Mouse (Mus musculus): ENCODE data around the gene Hebp1. TPM values are rescaled to one million over a fixed set of nuclear protein-coding genes. Genes with fewer than 3 reads are reported as not detected.

Gene Hebp1
- polyA plus RNA-seq, 1 experiment, result not detected

GRCm38 (mm10) chr6:135100787-135101472, 96.9 kb downstream of the Hebp1 start:
- H3K27ac ChIP-seq (ENCODE audit: insufficient read depth, low read depth, low read length), result no peak overlapping the region
- peaks cover 3% of the 10 kb centered on the region for H3K4me1 ChIP-seq (ENCODE audit: control insufficient read depth, insufficient read depth, low read length)
- 85% methylated on average over 15 of the region's 15 CpGs for WGBS
- TF ChIP-seq POLR2A (IDR thresholded peaks at IDR 0.05; ENCODE audit: insufficient read depth, low read depth, low read length) (no peak), CTCF (IDR thresholded peaks at IDR 0.05; ENCODE audit: insufficient read depth, low read depth, low read length) (no peak)
- no peak overlapping the region for H3K4me3 ChIP-seq (ENCODE audit: insufficient read depth, low read depth, low read length)

- Histone ChIP-seq H3K27ac (ENCODE audit: insufficient read depth, low read depth, low read length) (no peak overlapping the region), H3K4me3 (ENCODE audit: insufficient read depth, low read depth, low read length) (no peak overlapping the region), H3K4me1 (ENCODE audit: control insufficient read depth, insufficient read depth, low read length) (no peaks in the 10 kb centered on the region; the same call in 1 of the 2 replicates)
- TF ChIP-seq CTCF (IDR thresholded peaks at IDR 0.05; ENCODE audit: insufficient read depth, low read depth, low read length), result no peak
- no peak for TF ChIP-seq POLR2A (IDR thresholded peaks at IDR 0.05; ENCODE audit: insufficient read depth, low read depth, low read length)
- 61% methylated on average over 12 of the region's 12 CpGs for WGBS
Measured at GRCm38 (mm10) chr6:135092798-135093470, 104.9 kb downstream of the Hebp1 start.

DNA sequence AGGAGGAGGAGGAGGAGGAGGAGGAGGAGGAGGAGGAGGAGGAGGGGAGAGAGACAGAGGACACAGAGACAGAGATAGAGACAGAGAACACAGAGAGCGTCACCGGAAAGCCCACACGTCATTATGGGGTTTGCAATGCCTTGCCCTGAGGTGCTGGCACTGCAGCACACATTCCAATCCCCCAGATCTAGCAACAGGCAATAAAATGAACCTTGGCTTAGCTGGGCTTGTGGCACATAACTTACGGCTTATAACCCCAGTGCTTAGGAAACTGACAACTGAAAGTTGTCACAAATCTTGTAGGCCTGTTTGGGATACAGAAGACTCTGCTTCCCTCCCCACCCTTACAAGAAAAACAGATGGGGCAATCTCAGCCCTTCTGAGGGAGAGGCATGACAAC, 107.2 kb downstream of the Hebp1 start:
- no peak overlapping the region for H3K27ac ChIP-seq (ENCODE audit: insufficient read depth, low read depth, low read length)
- TF ChIP-seq POLR2A (IDR thresholded peaks at IDR 0.05; ENCODE audit: insufficient read depth, low read depth, low read length), result no peak
- no peak for TF ChIP-seq CTCF (IDR thresholded peaks at IDR 0.05; ENCODE audit: insufficient read depth, low read depth, low read length)
- WGBS, result 84% methylated on average over 4 of the region's 4 CpGs
- no peak overlapping the region for H3K4me3 ChIP-seq (ENCODE audit: insufficient read depth, low read depth, low read length)
- H3K4me1 ChIP-seq (ENCODE audit: control insufficient read depth, insufficient read depth, low read length), result no peaks in the 10 kb centered on the region; the same call in 1 of the 2 replicates

- H3K27ac ChIP-seq (ENCODE audit: insufficient read depth, low read depth, low read length), result no peak overlapping the region
- no peaks in the 10 kb centered on the region; the same call in 1 of the 2 replicates for H3K4me1 ChIP-seq (ENCODE audit: control insufficient read depth, insufficient read depth, low read length)
- H3K4me3 ChIP-seq (ENCODE audit: insufficient read depth, low read depth, low read length), result no peak overlapping the region
- no peak for TF ChIP-seq CTCF (IDR thresholded peaks at IDR 0.05; ENCODE audit: insufficient read depth, low read depth, low read length)
- no peak for TF ChIP-seq POLR2A (IDR thresholded peaks at IDR 0.05; ENCODE audit: insufficient read depth, low read depth, low read length)
- WGBS, result 45% methylated on average over 8 of the region's 8 CpGs
Measured at GRCm38 (mm10) chr6:135089786-135090185, 108.0 kb downstream of the Hebp1 start.

- Histone ChIP-seq H3K27ac (ENCODE audit: insufficient read depth, low read depth, low read length) (no peak overlapping the region), H3K4me1 (ENCODE audit: control insufficient read depth, insufficient read depth, low read length) (no peaks in the 10 kb centered on the region), H3K4me3 (ENCODE audit: insufficient read depth, low read depth, low read length) (no peak overlapping the region)
- no peak for TF ChIP-seq POLR2A (IDR thresholded peaks at IDR 0.05; ENCODE audit: insufficient read depth, low read depth, low read length)
- peak; percentile 79 for TF ChIP-seq CTCF (IDR thresholded peaks at IDR 0.05; ENCODE audit: insufficient read depth, low read depth, low read length)
- WGBS, result 17% methylated on average over 19 of the region's 19 CpGs
Measured at GRCm38 (mm10) chr6:135087721-135088451, 109.9 kb downstream of the Hebp1 start.

Other genes starting within 250 kb of the Hebp1 start
- not detected in 2 replicates for gene Apold1, start 216.3 kb downstream of the Hebp1 start, polyA plus RNA-seq (2012; ENCODE audit: insufficient read depth, insufficient read length, low replicate concordance, missing spikeins)
- not detected in 2 replicates for gene Ddx47, start 186.4 kb downstream of the Hebp1 start, polyA plus RNA-seq (2012; ENCODE audit: insufficient read depth, insufficient read length, low replicate concordance, missing spikeins)
- not detected in 2 replicates for gene Gprc5a, start 132.4 kb downstream of the Hebp1 start, polyA plus RNA-seq (2012; ENCODE audit: insufficient read depth, insufficient read length, low replicate concordance, missing spikeins)
- gene Gprc5d, start 79.7 kb downstream of the Hebp1 start, polyA plus RNA-seq (2012; ENCODE audit: insufficient read depth, insufficient read length, low replicate concordance, missing spikeins), result not detected in 2 replicates
- gene Fam234b, start within 50 bp of the Hebp1 start, polyA plus RNA-seq (2012; ENCODE audit: insufficient read depth, insufficient read length, low replicate concordance, missing spikeins), result 357 TPM in 1 of 2 replicates, not detected in the other
- gene Gsg1, start 56.3 kb upstream of the Hebp1 start, polyA plus RNA-seq (2012; ENCODE audit: insufficient read depth, insufficient read length, low replicate concordance, missing spikeins), result not detected in 2 replicates
- gene Pbp2, start 112.4 kb upstream of the Hebp1 start, polyA plus RNA-seq (2012; ENCODE audit: insufficient read depth, insufficient read length, low replicate concordance, missing spikeins), result not detected in 2 replicates
- gene Emp1, start 164.5 kb upstream of the Hebp1 start, polyA plus RNA-seq (2012; ENCODE audit: insufficient read depth, insufficient read length, low replicate concordance, missing spikeins), result not detected in 2 replicates